Mouse (Mus musculus): Measurements from ENCODE around the gene Rbm20. TPM values are rescaled to one million over a fixed set of nuclear protein-coding genes. Genes with fewer than 3 reads are reported as not detected.

Gene Rbm20
- polyA plus RNA-seq, 1 experiment from 2014 or later = 51.8 TPM

Other genes with a start within 250 kb of the Rbm20 start
- 12.4 and 14.3 TPM in 2 replicates for gene Dusp5, start 148.2 kb upstream of the Rbm20 start, polyA plus RNA-seq (2016; fragmentation: Nextera tagmentation; extraction: Ambion mirVana)
- gene Nutf2-ps1, start 88.2 kb upstream of the Rbm20 start, polyA plus RNA-seq (2016; fragmentation: Nextera tagmentation; extraction: Ambion mirVana) = 314 and 321 TPM in 2 replicates
- 45.6 and 47.1 TPM in 2 replicates for gene Smc3, start 76.9 kb upstream of the Rbm20 start, polyA plus RNA-seq (2016; fragmentation: Nextera tagmentation; extraction: Ambion mirVana)
- gene Pdcd4, start 214.9 kb downstream of the Rbm20 start, polyA plus RNA-seq (2016; fragmentation: Nextera tagmentation; extraction: Ambion mirVana) = 41.6 and 43.4 TPM in 2 replicates